Mouse (Mus musculus) cerebellum, adult 2 months (tissue): ENCODE measurements around the gene Echdc3.

Experiments
- CTCF ChIP-seq: fragments of 200-500 bp; IDR thresholded peaks from 2 replicates; pipeline ENCODE4 v1.5.1; 2011; ENCODE audit warnings: low read depth, mild to moderate bottlenecking, control low read depth, low read length, moderate library complexity, borderline replicate concordance; ENCODE audit not compliant: insufficient read depth
- POLR2A ChIP-seq: fragments of 200-500 bp; IDR thresholded peaks from 2 replicates; pipeline ENCODE4 v1.6.1; 2011; ENCODE audit warnings: low read length, control low read depth, borderline replicate concordance; ENCODE audit not compliant: insufficient read depth

- TF ChIP-seq CTCF (no peak), POLR2A (no peak)
Measured at GRCm38 (mm10) chr2:6186913-6187312, 25.9 kb downstream of the Echdc3 start.
